Mouse (Mus musculus) lung, embryonic 15.5 days (tissue): ENCODE measurements around the gene Samhd1. TPM values are rescaled to one million over a fixed set of nuclear protein-coding genes. Genes with fewer than 3 reads are reported as not detected.

ENCODE experiments used
- ATAC-seq: fragments of 200-750 bp; cut with Nextera tagmentation; 2 replicates; pipeline ENCODE4 v1.8.0; 2017; ENCODE audit warnings: moderate number of reproducible peaks, borderline replicate concordance; ENCODE audit not compliant: low FRiP score, low TSS enrichment; ENCODE audit errors: extremely low read depth
- H3K27ac ChIP-seq: fragments of 300-500 bp; sonication (generic); 2 replicates; pipeline ENCODE4 v1.5.1; 2015; ENCODE audit warnings: moderate library complexity, mild to moderate bottlenecking, inconsistent platforms
- H3K27me3 ChIP-seq: fragments of 300-500 bp; sonication (generic); 2 replicates; pipeline ENCODE4 v1.6.1; 2015; ENCODE audit warnings: inconsistent platforms
- H3K36me3 ChIP-seq: fragments of 300-500 bp; sonication (generic); 2 replicates; pipeline ENCODE4 v1.6.1; 2015; ENCODE audit warnings: inconsistent platforms
- H3K4me1 ChIP-seq: fragments of 300-500 bp; sonication (generic); 2 replicates; pipeline ENCODE4 v1.6.1; 2015; ENCODE audit warnings: inconsistent platforms
- H3K4me2 ChIP-seq: fragments of 300-500 bp; sonication (generic); 2 replicates; pipeline ENCODE4 v1.6.1; 2015; ENCODE audit warnings: inconsistent platforms, mild to moderate bottlenecking, moderate library complexity
- H3K4me3 ChIP-seq: fragments of 300-500 bp; sonication (generic); 2 replicates; pipeline ENCODE4 v1.5.1; 2015; ENCODE audit warnings: mild to moderate bottlenecking, inconsistent platforms
- H3K9ac ChIP-seq: fragments of 300-500 bp; sonication (generic); 2 replicates; pipeline ENCODE4 v1.6.1; 2015; ENCODE audit warnings: inconsistent platforms
- H3K9me3 ChIP-seq: fragments of 300-500 bp; sonication (generic); 2 replicates; pipeline ENCODE4 v1.6.1; 2016; ENCODE audit warnings: inconsistent platforms
- WGBS: fragments of 180-500 bp; shearing (Covaris S2); methylation state at CpG from one replicate; pipeline ENCODE4 v1.1.7; 2015; 5-methylcytosine and 5-hydroxymethylcytosine counted together
- polyA plus RNA-seq: library from polyadenylated mRNA; unstranded; fragments of >200 nt; fragmentation: Nextera tagmentation; extraction: Ambion mirVana; gene quantifications from 2 replicates; pipeline ENCODE4 v1.2.1, GENCODE M21; 2015

Samhd1 gene
- polyA plus RNA-seq, 1 experiment from 2014 or later: 33.1 TPM

DNA sequence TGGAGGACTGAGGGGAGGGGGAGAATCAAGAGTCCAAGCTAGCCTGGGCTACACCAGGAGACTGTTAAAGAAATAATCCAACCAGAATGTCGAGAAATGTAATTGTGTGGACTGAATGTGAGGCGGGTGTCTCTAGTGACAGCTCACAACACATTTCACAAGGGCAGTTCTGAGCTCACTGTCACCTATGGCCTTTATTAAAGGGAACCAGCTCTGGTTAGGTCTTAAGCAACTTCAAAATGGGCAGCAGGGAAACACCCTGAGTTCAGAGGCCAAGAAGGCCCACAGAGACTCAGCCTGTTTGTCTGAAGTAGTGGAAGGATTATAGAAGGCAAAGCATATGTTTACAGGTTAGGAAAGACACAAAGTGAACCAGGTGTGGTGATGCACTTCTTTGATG is 18.2 kb upstream of the Samhd1 start:
- no peak for ATAC-seq
- Histone ChIP-seq H3K4me1 (no peaks in the 10 kb centered on the region), H3K4me2 (no peak overlapping the region), H3K27me3 (no peaks in the 10 kb centered on the region), H3K27ac (no peak overlapping the region), H3K4me3 (no peak overlapping the region), H3K9me3 (no peaks in the 10 kb centered on the region), H3K9ac (no peak overlapping the region), H3K36me3 (peaks cover 63% of the 10 kb centered on the region)
- 80% methylated on average over 2 of the region's 2 CpGs for WGBS

GRCm38 (mm10) chr2:157148417-157148816 is 13.4 kb upstream of the Samhd1 start:
- Histone ChIP-seq H3K4me3 (no peak overlapping the region), H3K4me2 (no peak overlapping the region), H3K9ac (no peak overlapping the region), H3K9me3 (no peaks in the 10 kb centered on the region), H3K36me3 (peaks cover 58% of the 10 kb centered on the region), H3K27me3 (no peaks in the 10 kb centered on the region), H3K4me1 (no peaks in the 10 kb centered on the region), H3K27ac (no peak overlapping the region)
- ATAC-seq: no peak
- WGBS: 90% methylated on average over 5 of the region's 5 CpGs

DNA sequence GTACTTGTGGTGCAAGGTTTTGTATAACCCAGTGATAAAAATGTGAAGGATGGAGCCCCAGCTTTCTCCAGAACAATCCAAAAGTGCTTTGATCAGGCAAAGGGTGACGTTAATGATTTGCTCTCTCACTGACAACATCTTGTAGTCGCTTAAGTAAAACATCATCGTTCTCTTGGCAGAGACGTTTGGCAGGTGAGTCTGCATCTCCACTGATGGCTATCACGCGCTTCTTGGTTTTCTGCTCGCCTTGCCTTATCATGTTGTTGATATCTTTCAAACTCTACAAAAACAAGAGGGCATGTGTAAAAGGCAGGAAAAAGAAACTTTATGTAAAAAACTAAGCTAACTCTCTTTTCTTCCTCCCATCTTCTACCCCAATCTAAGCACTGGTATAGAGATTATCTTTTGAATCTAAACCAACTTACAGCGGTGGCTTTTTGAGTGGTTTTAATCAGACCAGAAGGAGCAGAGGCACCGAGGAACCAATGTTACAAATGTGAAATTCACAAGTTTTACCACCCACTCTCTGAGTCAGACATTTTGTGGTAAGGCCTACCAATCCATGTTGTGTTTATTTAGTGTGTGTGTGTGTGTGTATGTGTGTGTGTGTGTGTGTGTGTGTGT is 12.4 kb upstream of the Samhd1 start:
- Histone ChIP-seq H3K27me3 (no peaks in the 10 kb centered on the region), H3K9ac (no peak overlapping the region), H3K4me3 (no peak overlapping the region), H3K36me3 (peaks cover 53% of the 10 kb centered on the region), H3K4me1 (no peaks in the 10 kb centered on the region), H3K4me2 (no peak overlapping the region), H3K27ac (no peak overlapping the region), H3K9me3 (no peaks in the 10 kb centered on the region)
- no peak for ATAC-seq
- 62% methylated on average over 9 of the region's 9 CpGs for WGBS

- no peak for ATAC-seq
- Histone ChIP-seq H3K9me3 (no peaks in the 10 kb centered on the region), H3K36me3 (peaks cover 32% of the 10 kb centered on the region), H3K4me1 (no peaks in the 10 kb centered on the region), H3K9ac (no peak overlapping the region), H3K27me3 (no peaks in the 10 kb centered on the region), H3K27ac (no peak overlapping the region), H3K4me2 (no peak overlapping the region), H3K4me3 (no peak overlapping the region)
- 69% methylated on average over 1 of the region's 1 CpGs for WGBS
Observed at GRCm38 (mm10) chr2:157145173-157145572, 10.1 kb upstream of the Samhd1 start.

DNA sequence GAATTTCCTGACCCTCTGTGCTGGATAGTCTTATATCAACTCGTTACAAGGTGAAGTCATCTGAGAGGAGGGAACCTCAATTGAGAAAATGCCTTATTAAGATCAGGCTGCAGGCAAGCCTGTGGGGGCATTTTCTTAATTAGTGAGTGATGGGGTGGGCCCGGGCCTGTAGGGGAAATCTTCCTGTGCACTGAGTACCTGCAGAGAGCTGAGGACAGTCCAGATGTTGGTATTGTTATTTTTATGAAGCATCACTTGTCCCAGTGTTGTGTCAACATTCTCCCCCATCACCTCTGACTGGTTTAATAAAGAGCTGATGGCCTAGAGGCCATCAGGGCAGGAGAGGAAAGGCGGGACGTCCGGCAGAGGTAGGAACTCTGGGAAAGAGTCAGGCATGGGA is 9.1 kb upstream of the Samhd1 start:
- no peak overlapping the region for H3K9ac ChIP-seq
- no peak for ATAC-seq
- 85% methylated on average over 5 of the region's 5 CpGs for WGBS

DNA sequence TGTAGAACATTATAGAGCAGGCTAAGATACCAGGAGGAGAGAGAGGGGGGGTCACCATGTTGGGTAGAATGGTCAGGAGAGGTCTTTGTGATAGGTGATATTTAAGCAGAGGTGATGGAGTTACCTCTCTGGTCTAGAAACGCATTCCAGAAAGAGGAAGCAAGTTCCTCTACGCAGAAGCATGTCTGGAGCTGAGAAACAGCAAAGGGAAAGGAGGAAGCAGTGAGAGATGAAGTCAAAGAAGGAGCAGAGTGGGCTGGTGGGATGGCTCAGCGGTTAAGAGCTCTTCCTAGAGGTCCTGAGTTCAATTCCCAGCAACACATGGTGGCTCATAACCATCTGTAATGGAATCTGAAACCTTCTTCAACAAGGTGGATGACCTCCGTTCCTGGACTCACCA is 6.9 kb upstream of the Samhd1 start:
- WGBS: 85% methylated on average over 4 of the region's 4 CpGs
- Histone ChIP-seq H3K4me3 (no peak overlapping the region), H3K4me1 (no peaks in the 10 kb centered on the region), H3K27me3 (no peaks in the 10 kb centered on the region), H3K27ac (no peak overlapping the region), H3K9ac (no peak overlapping the region), H3K36me3 (peaks cover 5% of the 10 kb centered on the region; the same call in 1 of the 2 replicates), H3K4me2 (no peak overlapping the region), H3K9me3 (no peaks in the 10 kb centered on the region)
- no peak for ATAC-seq

More for the DNA sequence above, 9.1 kb upstream of the Samhd1 start:
- Histone ChIP-seq H3K27ac (no peak overlapping the region), H3K9me3 (no peaks in the 10 kb centered on the region), H3K4me1 (no peaks in the 10 kb centered on the region), H3K4me2 (no peak overlapping the region), H3K36me3 (peaks cover 22% of the 10 kb centered on the region), H3K4me3 (no peak overlapping the region), H3K27me3 (no peaks in the 10 kb centered on the region)

DNA sequence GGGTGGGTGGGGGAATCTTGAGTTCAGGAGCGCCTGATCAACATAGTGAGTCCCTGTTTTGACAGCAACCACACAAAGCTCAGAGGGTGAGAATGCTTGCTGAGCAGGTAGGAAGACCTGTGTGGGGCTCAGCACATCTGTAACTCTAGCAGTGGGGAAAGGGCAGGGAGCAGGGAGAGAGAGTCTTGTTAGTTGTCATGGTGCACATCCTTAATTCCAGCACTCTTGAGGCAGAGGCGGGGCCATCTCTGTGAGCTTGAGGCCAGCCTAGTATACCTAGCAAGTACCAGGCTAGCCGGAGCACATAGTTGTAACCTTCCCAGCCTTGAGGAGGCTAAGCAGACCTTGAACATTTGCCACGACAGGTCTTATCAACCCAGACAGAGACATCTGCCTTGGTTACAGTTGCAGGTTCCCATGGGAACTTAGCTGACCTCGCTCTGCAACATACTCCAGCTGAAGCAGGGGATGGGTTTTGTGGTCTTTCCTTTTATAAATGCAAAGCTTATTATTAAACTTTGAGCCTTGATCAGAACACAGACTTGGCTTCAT is 4.3 kb upstream of the Samhd1 start:
- no peak for ATAC-seq
- Histone ChIP-seq H3K4me1 (no peaks in the 10 kb centered on the region), H3K27me3 (no peaks in the 10 kb centered on the region), H3K27ac (no peak overlapping the region), H3K4me2 (no peak overlapping the region), H3K9ac (no peak overlapping the region), H3K9me3 (no peaks in the 10 kb centered on the region), H3K36me3 (no peaks in the 10 kb centered on the region), H3K4me3 (no peak overlapping the region)
- 79% methylated on average over 5 of the region's 5 CpGs for WGBS

- Histone ChIP-seq H3K27ac (no peak overlapping the region), H3K4me1 (peaks cover 4% of the 10 kb centered on the region), H3K4me3 (no peak overlapping the region), H3K4me2 (no peak overlapping the region), H3K9me3 (no peaks in the 10 kb centered on the region), H3K9ac (no peak overlapping the region), H3K36me3 (no peaks in the 10 kb centered on the region), H3K27me3 (no peaks in the 10 kb centered on the region)
- WGBS: 72% methylated on average over 5 of the region's 5 CpGs
- ATAC-seq: no peak
Observed at GRCm38 (mm10) chr2:157138808-157139207, 3.7 kb upstream of the Samhd1 start.

DNA sequence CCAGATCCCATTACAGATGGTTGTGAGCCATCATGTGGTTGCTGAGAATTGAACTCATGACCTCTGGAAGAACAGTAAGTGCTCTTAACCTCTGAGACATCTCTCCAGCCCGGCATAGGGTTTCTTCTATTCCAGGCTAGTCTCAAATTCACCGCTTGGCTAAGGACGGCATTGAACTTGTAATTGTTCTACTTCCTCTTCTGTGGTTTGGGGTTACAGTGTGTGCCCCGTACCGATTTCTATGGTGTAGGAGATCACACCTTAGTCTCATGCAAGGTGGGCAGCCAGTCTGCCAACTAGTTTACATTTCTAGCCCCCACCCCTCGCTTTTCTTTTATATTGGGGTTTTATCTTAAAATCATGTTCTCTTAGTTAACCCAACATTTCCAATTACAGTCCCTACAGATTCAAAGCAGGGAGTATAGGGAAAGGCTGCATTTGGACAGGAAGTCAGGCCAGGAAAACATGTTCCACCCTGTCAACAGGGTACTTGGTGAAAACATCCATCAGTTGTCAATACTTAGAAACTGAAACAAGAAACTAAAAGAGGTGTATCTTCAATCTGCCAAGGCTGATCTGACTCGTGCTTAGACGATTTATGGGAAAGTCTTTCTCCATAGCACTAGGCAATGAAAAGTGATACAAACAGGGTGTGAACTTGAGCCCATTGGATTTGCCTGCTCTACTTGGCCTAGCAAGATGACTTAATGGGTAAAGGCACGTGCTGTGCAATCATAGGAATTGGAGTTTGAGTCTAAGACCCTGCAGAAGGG is 3.1 kb upstream of the Samhd1 start:
- 79% methylated on average over 9 of the region's 9 CpGs for WGBS
- H3K9me3 ChIP-seq: no peaks in the 10 kb centered on the region
- no peak overlapping the region for H3K4me3 ChIP-seq
- H3K4me1 ChIP-seq: peaks cover 10% of the 10 kb centered on the region
- H3K27ac ChIP-seq: no peak overlapping the region
- no peaks in the 10 kb centered on the region for H3K27me3 ChIP-seq
- no peak for ATAC-seq
- H3K36me3 ChIP-seq: no peaks in the 10 kb centered on the region
- H3K4me2 ChIP-seq: no peak overlapping the region
- H3K9ac ChIP-seq: no peak overlapping the region

- Histone ChIP-seq H3K36me3 (no peaks in the 10 kb centered on the region), H3K27ac (0 out of 2 replicates have a peak overlapping the region, but pooled peaks have one; percentile 14), H3K27me3 (no peaks in the 10 kb centered on the region), H3K4me3 (no peak overlapping the region), H3K4me1 (peaks cover 20% of the 10 kb centered on the region), H3K9me3 (no peaks in the 10 kb centered on the region), H3K4me2 (no peak overlapping the region), H3K9ac (no peak overlapping the region)
- WGBS: 40% methylated on average over 2 of the region's 2 CpGs
- no peak for ATAC-seq
Observed at GRCm38 (mm10) chr2:157136646-157137045, 1.6 kb upstream of the Samhd1 start.

DNA sequence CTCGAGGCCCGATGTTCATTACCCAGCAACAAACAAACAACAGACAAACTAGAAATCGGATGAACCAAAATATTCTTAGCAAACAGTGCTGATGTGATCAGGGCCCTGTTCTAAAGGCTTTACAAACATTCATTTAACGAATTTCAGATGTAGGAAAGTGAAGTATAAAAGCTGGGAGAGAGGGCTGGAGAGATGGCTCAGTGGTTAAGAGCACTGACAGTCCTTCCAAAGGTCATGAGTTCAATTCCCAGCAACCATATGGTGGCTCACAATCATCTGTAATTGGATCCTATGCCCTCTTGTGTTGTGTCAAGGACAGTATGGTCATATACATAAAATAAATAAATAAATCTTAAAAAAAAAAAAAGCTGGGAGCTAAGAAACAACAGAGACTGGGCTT is 1.1 kb upstream of the Samhd1 start:
- H3K27ac ChIP-seq: no peak overlapping the region
- no peaks in the 10 kb centered on the region for H3K27me3 ChIP-seq
- no peak overlapping the region for H3K4me3 ChIP-seq
- H3K9me3 ChIP-seq: no peaks in the 10 kb centered on the region
- ATAC-seq: no peak
- peaks cover 20% of the 10 kb centered on the region for H3K4me1 ChIP-seq
- H3K4me2 ChIP-seq: no peak overlapping the region
- 87% methylated on average over 4 of the region's 4 CpGs for WGBS
- no peak overlapping the region for H3K9ac ChIP-seq
- H3K36me3 ChIP-seq: no peaks in the 10 kb centered on the region

GRCm38 (mm10) chr2:157135529-157136120 is 560 bp upstream of the Samhd1 start:
- 80% methylated on average over 10 of the region's 10 CpGs for WGBS
- Histone ChIP-seq H3K27me3 (no peaks in the 10 kb centered on the region), H3K36me3 (no peaks in the 10 kb centered on the region), H3K9ac (peak overlapping the region; percentile 71; the same call in 1 of the 2 replicates), H3K4me1 (peaks cover 23% of the 10 kb centered on the region), H3K4me3 (peak overlapping the region; percentile 61), H3K9me3 (no peaks in the 10 kb centered on the region), H3K27ac (peak overlapping the region; percentile 84), H3K4me2 (peak overlapping the region; percentile 82)
- no peak for ATAC-seq
